Comparison of ENCODE assay signal across 11 mouse cellular contexts in the genomic region with DNA sequence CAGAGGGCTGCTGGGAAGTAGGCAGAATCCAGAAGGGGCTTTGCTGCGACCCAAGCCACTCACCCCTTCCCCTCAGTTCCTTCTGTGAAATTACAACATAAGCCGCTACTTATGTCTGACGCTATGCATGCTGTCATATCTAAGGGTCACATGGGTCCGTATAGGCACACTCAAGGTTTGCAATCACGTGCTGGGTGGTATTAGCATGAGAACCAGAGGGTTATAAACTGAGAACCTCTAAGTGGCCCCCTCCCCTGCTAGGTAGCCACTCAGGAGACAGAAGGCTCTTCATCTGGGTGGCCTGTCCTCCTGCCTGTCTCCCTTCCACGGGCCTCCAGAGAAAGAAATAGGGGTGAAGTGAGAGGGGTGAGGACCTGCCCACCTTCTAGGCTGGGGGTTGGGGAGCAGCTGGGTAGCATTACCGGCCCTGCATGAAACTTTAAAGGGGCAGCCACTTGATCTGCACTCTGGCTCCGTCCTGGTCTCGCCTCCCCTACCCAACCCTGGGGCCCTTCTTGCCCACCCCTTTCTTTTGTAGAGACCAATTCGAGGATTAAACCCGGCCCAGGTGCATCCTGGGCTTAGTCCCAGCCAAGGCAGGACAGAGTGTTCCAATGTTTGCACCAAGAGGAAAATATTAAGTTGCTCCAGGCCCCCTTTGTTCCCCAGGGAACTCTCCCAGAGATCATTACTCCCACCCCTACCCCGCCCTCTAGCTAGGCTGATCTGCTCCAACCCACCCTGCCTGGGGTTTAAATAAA. TPM values are rescaled to one million over a fixed set of nuclear protein-coding genes. Genes with fewer than 3 reads are reported as not detected.
A peak's percentile ranks its signal among the peaks of the same experiment; 100 is the strongest.
DNase-seq lines count a peak whose midpoint lies in the region; ATAC-seq and TF ChIP-seq lines count a peak whose summit lies in the region.
"Had no signal": no experiment of that assay in that cellular context is flagged by ENCODE, and none has a peak within 500 bp of the region (broad histone marks: within the 10 kb centered on the region; RNA-seq: fewer than 3 reads in every experiment).

No protein-coding gene starts in this region.

- no peak for TF ChIP-seq EP300 in stomach, postnatal 0 days (optimal IDR thresholded peaks at IDR 0.05)

- H3K27ac ChIP-seq in forebrain, embryonic 11.5 days (ENCODE audit: low read depth, low read length): peak overlapping the region; percentile 26; the same call in 1 of the 2 replicates
- H3K27ac ChIP-seq in forebrain, embryonic 15.5 days (replicated peaks): no peak overlapping the region
- H3K27ac ChIP-seq in midbrain, embryonic 11.5 days (ENCODE audit: low read depth, low read length): no peak overlapping the region
- H3K27ac ChIP-seq in midbrain, embryonic 15.5 days: no peak overlapping the region
- peak overlapping the region; percentile 92 for H3K27ac ChIP-seq in limb, embryonic 12.5 days
- H3K27ac ChIP-seq in stomach, postnatal 0 days (replicated peaks): no peak overlapping the region
- H3K27ac ChIP-seq: macrophage had no signal

- no peak overlapping the region for H3K4me2 ChIP-seq in forebrain, embryonic 11.5 days (ENCODE audit: low read depth, low read length, severe bottlenecking)
- H3K4me2 ChIP-seq in forebrain, embryonic 15.5 days (replicated peaks): no peak overlapping the region
- peak overlapping the region; percentile 13; the same call in 1 of the 2 replicates for H3K4me2 ChIP-seq in midbrain, embryonic 11.5 days
- H3K4me2 ChIP-seq in midbrain, embryonic 15.5 days: no peak overlapping the region
- H3K4me2 ChIP-seq in limb, embryonic 12.5 days: peak overlapping the region; percentile 48
- H3K4me2 ChIP-seq in stomach, postnatal 0 days (replicated peaks; ENCODE audit: low read depth): no peak overlapping the region

- peaks cover 5% of the 10 kb centered on the region; the same call in 1 of the 2 replicates for H3K36me3 ChIP-seq in forebrain, embryonic 11.5 days (ENCODE audit: control insufficient read depth, insufficient read depth, low read length)
- H3K36me3 ChIP-seq in forebrain, embryonic 15.5 days: peaks cover 19% of the 10 kb centered on the region; the same call in 1 of the 2 replicates
- peaks cover 3% of the 10 kb centered on the region for H3K36me3 ChIP-seq in midbrain, embryonic 11.5 days (ENCODE audit: control insufficient read depth, insufficient read depth, low read length)
- H3K36me3 ChIP-seq in midbrain, embryonic 15.5 days (replicated peaks): peaks cover 11% of the 10 kb centered on the region; the same call in 1 of the 2 replicates
- peaks cover 40% of the 10 kb centered on the region for H3K36me3 ChIP-seq in limb, embryonic 12.5 days
- H3K36me3 ChIP-seq in stomach, postnatal 0 days (ENCODE audit: control insufficient read depth, insufficient read depth, low read length): peaks cover 19% of the 10 kb centered on the region

- peak; percentile 64 for DNase-seq in forebrain, embryonic 11.5 days (ENCODE audit: low spot score)
- DNase-seq in midbrain, embryonic 11.5 days (ENCODE audit: low spot score, missing footprints): peak; percentile 83
- DNase-seq in stomach, postnatal 0 days (ENCODE audit: low spot score): peak; percentile 18
- DNase-seq in thymus, postnatal 10 days (ENCODE audit: low spot score in 2 of 2): no peak
- no peak for DNase-seq in cerebellum, postnatal 36 days
- DNase-seq: layer of hippocampus, postnatal 36 days had no signal

- H3K9ac ChIP-seq in forebrain, embryonic 11.5 days (ENCODE audit: low read length): 0 out of 2 replicates have a peak overlapping the region, but pooled peaks have one; percentile 12
- no peak overlapping the region for H3K9ac ChIP-seq in forebrain, embryonic 15.5 days (replicated peaks)
- peak overlapping the region; percentile 31 for H3K9ac ChIP-seq in midbrain, embryonic 11.5 days (ENCODE audit: low read length)
- no peak overlapping the region for H3K9ac ChIP-seq in midbrain, embryonic 15.5 days
- 0 out of 2 replicates have a peak overlapping the region, but pooled peaks have one; percentile 23 for H3K9ac ChIP-seq in limb, embryonic 12.5 days (replicated peaks)
- H3K9ac ChIP-seq in stomach, postnatal 0 days (ENCODE audit: low read length): peak overlapping the region; percentile 14; the same call in 1 of the 2 replicates

- no peak; the same call in 1 of the 2 replicates for TF ChIP-seq CTCF in stomach, postnatal 0 days (IDR thresholded peaks at IDR 0.05; ENCODE audit: low read depth)

- peak; percentile 61 for ATAC-seq in forebrain, embryonic 11.5 days (replicated peaks; ENCODE audit: low FRiP score)
- no peak; the same call in 1 of the 2 replicates for ATAC-seq in forebrain, embryonic 15.5 days (replicated peaks)
- ATAC-seq in midbrain, embryonic 11.5 days (ENCODE audit: low FRiP score): peak; percentile 26; the same call in 1 of the 2 replicates
- ATAC-seq in midbrain, embryonic 15.5 days (replicated peaks): no peak
- ATAC-seq in limb, embryonic 12.5 days (ENCODE audit: insufficient number of reproducible peaks, insufficient read depth, low FRiP score, low TSS enrichment, low read depth): peak; percentile 82
- no peak for ATAC-seq in stomach, postnatal 0 days (ENCODE audit: low FRiP score, low TSS enrichment)

- no peaks in the 10 kb centered on the region for H3K9me3 ChIP-seq in forebrain, embryonic 11.5 days (ENCODE audit: control insufficient read depth, low read length)
- no peaks in the 10 kb centered on the region for H3K9me3 ChIP-seq in forebrain, embryonic 15.5 days
- H3K9me3 ChIP-seq in midbrain, embryonic 11.5 days (ENCODE audit: control insufficient read depth, low read length): no peaks in the 10 kb centered on the region
- H3K9me3 ChIP-seq in midbrain, embryonic 15.5 days: no peaks in the 10 kb centered on the region
- H3K9me3 ChIP-seq in limb, embryonic 12.5 days: no peaks in the 10 kb centered on the region
- no peaks in the 10 kb centered on the region for H3K9me3 ChIP-seq in stomach, postnatal 0 days (ENCODE audit: control insufficient read depth, low read length)

- no peaks in the 10 kb centered on the region for H3K27me3 ChIP-seq in forebrain, embryonic 11.5 days (ENCODE audit: control insufficient read depth, insufficient read depth, low read length)
- no peaks in the 10 kb centered on the region for H3K27me3 ChIP-seq in forebrain, embryonic 15.5 days
- H3K27me3 ChIP-seq in midbrain, embryonic 11.5 days (ENCODE audit: control insufficient read depth, insufficient read depth, low read length): no peaks in the 10 kb centered on the region
- no peaks in the 10 kb centered on the region for H3K27me3 ChIP-seq in midbrain, embryonic 15.5 days (replicated peaks)
- no peaks in the 10 kb centered on the region for H3K27me3 ChIP-seq in limb, embryonic 12.5 days
- H3K27me3 ChIP-seq in stomach, postnatal 0 days (ENCODE audit: control insufficient read depth, insufficient read depth, low read length): no peaks in the 10 kb centered on the region

- no peak overlapping the region for H3K4me3 ChIP-seq in forebrain, embryonic 11.5 days (ENCODE audit: low read depth, low read length)
- H3K4me3 ChIP-seq in forebrain, embryonic 15.5 days: no peak overlapping the region
- H3K4me3 ChIP-seq in midbrain, embryonic 11.5 days (ENCODE audit: low read depth, low read length): no peak overlapping the region
- H3K4me3 ChIP-seq in midbrain, embryonic 15.5 days: no peak overlapping the region
- H3K4me3 ChIP-seq in limb, embryonic 12.5 days (replicated peaks): 0 out of 2 replicates have a peak overlapping the region, but pooled peaks have one; percentile 2
- no peak overlapping the region for H3K4me3 ChIP-seq in stomach, postnatal 0 days (ENCODE audit: low read depth, low read length)
- H3K4me3 ChIP-seq: erythroblast, embryonic 14.5 days had no signal

- H3K4me1 ChIP-seq in forebrain, embryonic 11.5 days (replicated peaks; ENCODE audit: control insufficient read depth, insufficient read depth, low read length): peaks cover 24% of the 10 kb centered on the region
- peaks cover 40% of the 10 kb centered on the region for H3K4me1 ChIP-seq in forebrain, embryonic 15.5 days
- H3K4me1 ChIP-seq in midbrain, embryonic 11.5 days (ENCODE audit: control insufficient read depth, insufficient read depth, low read length): peaks cover 29% of the 10 kb centered on the region
- H3K4me1 ChIP-seq in midbrain, embryonic 15.5 days: peaks cover 39% of the 10 kb centered on the region
- peaks cover 73% of the 10 kb centered on the region for H3K4me1 ChIP-seq in limb, embryonic 12.5 days (replicated peaks)
- H3K4me1 ChIP-seq in stomach, postnatal 0 days (replicated peaks; ENCODE audit: control insufficient read depth, insufficient read depth): peaks cover 16% of the 10 kb centered on the region

- WGBS in forebrain, embryonic 11.5 days: 14% methylated on average over 12 of the region's 12 CpGs
- WGBS in forebrain, embryonic 15.5 days: 20% methylated on average over 12 of the region's 12 CpGs
- WGBS in midbrain, embryonic 11.5 days: 23% methylated on average over 12 of the region's 12 CpGs
- 24% methylated on average over 12 of the region's 12 CpGs for WGBS in midbrain, embryonic 15.5 days
- WGBS in limb, embryonic 12.5 days: 10% methylated on average over 12 of the region's 12 CpGs
- WGBS in stomach, postnatal 0 days: 32% methylated on average over 12 of the region's 12 CpGs

RNA-seq across cellular contexts. Expression of gene Tsku, which starts 6.8 kb away (rescaled TPM):
- 9.0 and 9.4 TPM in 2 replicates for polyA plus RNA-seq in forebrain, embryonic 11.5 days (2014; fragmentation: Nextera tagmentation; extraction: Ambion mirVana)
- 7.9 and 8.6 TPM in 2 replicates for polyA plus RNA-seq in forebrain, embryonic 15.5 days (2015; fragmentation: Nextera tagmentation; extraction: Ambion mirVana)
- 7.3 and 7.7 TPM in 2 replicates for polyA plus RNA-seq in midbrain, embryonic 11.5 days (2014; fragmentation: Nextera tagmentation; extraction: Ambion mirVana)
- 8.5 and 8.9 TPM in 2 replicates for polyA plus RNA-seq in midbrain, embryonic 15.5 days (2015; fragmentation: Nextera tagmentation; extraction: Ambion mirVana)
- 15.4 and 16.7 TPM in 2 replicates for polyA plus RNA-seq in limb, embryonic 12.5 days (2016; fragmentation: Nextera tagmentation; extraction: Ambion mirVana)
- polyA plus RNA-seq in stomach, postnatal 0 days (2015; fragmentation: Nextera tagmentation; extraction: Ambion mirVana): 29.9 and 34.0 TPM in 2 replicates
- polyA plus RNA-seq: erythroblast, embryonic 14.5 days had no signal

RNA-seq across cellular contexts. Expression of gene Acer3, which starts 33.3 kb away (rescaled TPM):
- polyA plus RNA-seq in forebrain, embryonic 11.5 days (2014; fragmentation: Nextera tagmentation; extraction: Ambion mirVana): 16.3 and 16.5 TPM in 2 replicates
- polyA plus RNA-seq in forebrain, embryonic 15.5 days (2015; fragmentation: Nextera tagmentation; extraction: Ambion mirVana): 9.1 and 10.8 TPM in 2 replicates
- 15.8 and 16.6 TPM in 2 replicates for polyA plus RNA-seq in midbrain, embryonic 11.5 days (2014; fragmentation: Nextera tagmentation; extraction: Ambion mirVana)
- polyA plus RNA-seq in midbrain, embryonic 15.5 days (2015; fragmentation: Nextera tagmentation; extraction: Ambion mirVana): 18.3 and 18.8 TPM in 2 replicates
- 25.4 and 27.5 TPM in 2 replicates for polyA plus RNA-seq in limb, embryonic 12.5 days (2016; fragmentation: Nextera tagmentation; extraction: Ambion mirVana)
- 37.7 and 39.3 TPM in 2 replicates for polyA plus RNA-seq in stomach, postnatal 0 days (2015; fragmentation: Nextera tagmentation; extraction: Ambion mirVana)

Comparison
In these comparisons a context has a peak if more than half of its experiments do, and no peak if none do; other contexts are left out.
1. ATAC-seq: peak in forebrain, embryonic 11.5 days (single experiment), midbrain, embryonic 11.5 days (single experiment) and limb, embryonic 12.5 days (single experiment); none in forebrain, embryonic 15.5 days (single experiment), midbrain, embryonic 15.5 days (single experiment) and stomach, postnatal 0 days (single experiment).
2. H3K27ac ChIP-seq: peak in forebrain, embryonic 11.5 days (single experiment) and limb, embryonic 12.5 days (single experiment); none in forebrain, embryonic 15.5 days (single experiment), midbrain, embryonic 11.5 days (single experiment), midbrain, embryonic 15.5 days (single experiment) and stomach, postnatal 0 days (single experiment).
3. H3K4me2 ChIP-seq: peak in midbrain, embryonic 11.5 days (single experiment) and limb, embryonic 12.5 days (single experiment); none in forebrain, embryonic 11.5 days (single experiment), forebrain, embryonic 15.5 days (single experiment), midbrain, embryonic 15.5 days (single experiment) and stomach, postnatal 0 days (single experiment).
4. H3K9ac ChIP-seq: peak in forebrain, embryonic 11.5 days (single experiment), midbrain, embryonic 11.5 days (single experiment), limb, embryonic 12.5 days (single experiment) and stomach, postnatal 0 days (single experiment); none in forebrain, embryonic 15.5 days (single experiment) and midbrain, embryonic 15.5 days (single experiment).
5. DNase-seq: peak in forebrain, embryonic 11.5 days (single experiment), midbrain, embryonic 11.5 days (single experiment) and stomach, postnatal 0 days (single experiment); none in thymus, postnatal 10 days (0 of 2) and cerebellum, postnatal 36 days (0 of 2).